Mouse (Mus musculus) heart, postnatal 25 days (tissue): ENCODE data around the gene Fads3. TPM values are rescaled to one million over a fixed set of nuclear protein-coding genes. Genes with fewer than 3 reads are reported as not detected.

Source experiments
- DNase-seq: peaks from one replicate; pipeline ENCODE4 v3.0.0; 2022; ENCODE audit warnings: low spot score
- intact Hi-C: fragments of 180-260 bp; cut with DNase I; formaldehyde crosslinking; loops from one replicate; pipeline ENCODE4 v1.15.1; 2025
- total RNA-seq, 2 experiments: library from RNA; stranded (reverse); gene quantifications; 2 replicates each; pipeline ENCODE4 v1.2.3; 2021

Gene Fads3
- 10 to 100 TPM; 35.9 to 36.0 TPM for total RNA-seq

DNA sequence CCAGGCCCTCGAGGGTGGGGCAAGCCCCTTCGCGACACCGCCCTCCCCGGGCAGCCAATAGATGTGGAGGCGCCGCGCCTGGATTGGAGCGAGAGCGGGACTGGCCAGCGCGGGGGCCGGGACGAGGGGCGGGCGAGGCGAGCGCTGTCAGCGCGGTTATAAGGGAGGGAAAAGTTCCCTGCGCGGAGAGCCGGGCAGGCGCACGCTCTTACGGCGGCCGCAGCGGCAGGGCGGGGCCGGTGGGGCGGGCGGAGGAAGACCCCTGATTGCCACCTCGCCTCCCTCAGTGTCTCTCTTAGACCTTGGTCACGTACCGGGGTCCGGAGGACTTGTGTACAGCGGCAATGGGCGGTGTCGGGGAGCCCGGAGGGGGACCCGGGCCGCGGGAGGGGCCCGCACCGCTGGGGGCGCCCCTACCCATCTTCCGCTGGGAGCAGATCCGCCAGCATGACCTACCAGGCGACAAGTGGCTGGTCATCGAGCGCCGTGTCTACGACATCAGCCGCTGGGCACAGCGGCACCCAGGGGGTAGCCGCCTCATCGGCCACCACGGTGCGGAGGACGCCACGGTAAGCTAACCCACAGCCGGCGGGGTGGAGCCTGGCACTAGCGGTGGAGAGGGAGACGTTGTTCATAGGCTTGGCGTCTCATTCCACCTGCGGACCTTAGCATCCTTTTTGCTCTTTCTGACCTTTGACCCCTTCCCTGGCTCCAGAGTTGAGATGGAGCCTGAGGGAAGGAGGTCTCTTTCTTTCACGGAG is at the start of gene Fads3:
Gene Fads3 (plus strand): TSS at position 182 of the 761 bp plus-strand sequence.
- DNase-seq: peak; percentile 83
- intact Hi-C loops: no loop called here

DNA sequence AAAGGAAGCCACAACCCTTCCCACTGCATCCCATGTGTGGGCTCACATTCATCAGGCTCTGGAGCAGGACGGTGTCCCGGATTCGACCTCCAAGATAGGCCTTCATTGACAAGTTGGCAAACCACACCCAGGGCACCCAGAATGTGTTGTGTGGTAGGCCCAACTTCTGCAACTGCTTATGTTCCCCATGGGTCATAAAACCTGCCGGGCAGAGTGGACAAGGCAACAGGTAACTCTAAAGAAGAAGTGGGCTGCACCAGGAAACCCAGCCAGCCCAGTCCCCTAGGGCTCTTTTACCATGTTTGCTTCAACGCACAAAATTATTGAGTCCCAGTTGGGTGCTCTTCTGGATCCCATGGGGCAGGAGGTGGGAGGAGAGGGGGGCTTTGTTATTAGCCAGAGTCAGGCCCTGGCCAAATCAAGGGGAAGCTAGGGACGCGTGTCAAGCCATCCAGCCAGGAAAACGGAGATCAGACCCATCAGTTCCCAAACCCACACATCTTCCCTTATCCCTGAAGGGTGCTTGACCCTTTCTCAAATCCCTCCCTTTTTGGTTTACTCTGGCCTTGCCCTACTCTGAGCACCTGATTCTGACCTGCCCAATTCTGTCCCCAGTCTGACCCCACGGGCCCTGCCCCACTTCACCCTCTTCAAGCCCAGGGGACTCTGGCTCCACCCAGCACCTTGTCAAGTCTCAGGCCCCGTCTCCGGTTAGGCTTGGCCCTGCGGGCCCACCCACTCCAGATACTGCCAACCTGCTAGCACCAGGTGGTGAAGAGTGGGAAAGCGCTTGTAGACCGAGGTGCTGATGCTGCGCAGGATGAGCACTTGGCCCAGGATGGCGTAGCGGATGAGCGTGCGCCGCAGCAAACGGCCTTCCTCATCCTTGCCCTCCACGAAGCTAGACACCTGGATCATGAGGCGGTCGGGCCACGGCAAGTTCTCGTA is 49.1 kb upstream of the Fads3 start:
- no peak for DNase-seq
- intact Hi-C loops: no loop called here

DNA sequence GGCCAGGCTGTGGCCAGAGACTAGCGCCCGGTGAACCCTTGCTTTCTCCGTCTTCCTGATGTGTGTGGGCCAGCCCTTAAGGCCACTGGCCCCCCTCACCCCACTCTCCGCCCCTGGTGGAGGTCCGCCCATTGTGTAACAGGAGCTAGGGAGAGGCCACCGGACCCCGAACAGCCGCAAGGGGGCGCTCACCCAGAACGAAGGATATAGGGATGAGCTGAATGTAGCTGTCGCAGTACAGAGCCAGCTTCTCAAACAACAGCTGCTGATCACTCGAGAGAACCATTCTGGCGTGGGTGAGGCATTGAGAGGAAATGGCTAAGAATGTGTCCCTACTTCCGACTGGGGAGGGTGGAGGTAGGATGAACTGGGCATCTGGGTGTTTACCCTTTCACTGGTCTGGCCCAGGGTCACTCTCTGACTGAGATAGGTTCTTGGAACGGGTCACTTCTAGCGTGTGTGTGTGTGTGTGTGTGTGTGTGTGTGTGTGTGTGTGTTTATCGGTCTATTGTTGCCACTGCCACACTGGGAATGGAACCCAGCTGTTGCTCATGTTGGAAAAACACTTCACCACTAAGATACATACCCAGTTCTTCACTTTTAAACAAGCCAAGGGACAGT is 48.2 kb upstream of the Fads3 start:
- intact Hi-C loops: no loop called here

DNA sequence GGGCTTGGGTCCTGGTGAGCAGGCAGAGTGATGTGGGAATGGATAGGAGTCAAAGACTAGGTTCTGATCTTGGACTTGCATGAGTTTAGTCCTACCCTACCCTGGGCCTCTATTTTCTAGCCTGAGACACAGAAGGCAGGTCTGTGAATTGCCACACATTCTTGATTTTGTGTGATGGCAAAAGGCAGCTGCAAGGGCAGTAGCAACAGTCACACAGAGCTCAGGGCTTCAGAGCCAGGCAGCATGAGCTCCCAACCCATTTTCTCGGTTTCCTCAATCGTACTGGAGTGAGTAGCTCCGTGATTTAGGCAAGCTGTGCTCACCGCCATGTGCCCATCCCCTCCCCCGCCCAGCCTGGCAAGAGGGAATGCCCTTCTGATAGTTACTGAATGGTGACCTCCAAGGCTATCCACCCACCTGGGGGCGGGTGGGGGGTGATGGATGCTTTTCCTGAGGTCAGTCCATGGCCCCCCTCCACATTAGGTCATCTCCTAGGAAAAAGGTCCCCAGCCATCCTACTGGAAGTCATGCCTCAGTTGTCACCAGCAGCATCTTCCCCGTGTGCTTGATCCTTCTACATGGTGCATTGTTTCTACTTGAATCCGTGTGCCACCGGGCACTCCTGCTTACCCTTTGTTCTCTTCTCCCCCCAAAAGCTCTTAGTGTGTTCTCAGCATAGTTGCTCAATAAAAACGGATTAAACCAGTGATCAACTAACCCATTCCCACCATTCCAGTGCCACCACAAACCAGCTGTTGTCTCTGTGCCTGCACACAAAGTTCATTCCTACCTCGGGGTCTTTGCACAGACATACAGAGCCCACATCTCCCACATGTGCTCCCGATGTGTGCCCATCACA is 43.9 kb upstream of the Fads3 start:
- no peak for DNase-seq
- intact Hi-C loops: no loop called here

More for the DNA sequence above, 48.2 kb upstream of the Fads3 start:
- peak; percentile 80 for DNase-seq

DNA sequence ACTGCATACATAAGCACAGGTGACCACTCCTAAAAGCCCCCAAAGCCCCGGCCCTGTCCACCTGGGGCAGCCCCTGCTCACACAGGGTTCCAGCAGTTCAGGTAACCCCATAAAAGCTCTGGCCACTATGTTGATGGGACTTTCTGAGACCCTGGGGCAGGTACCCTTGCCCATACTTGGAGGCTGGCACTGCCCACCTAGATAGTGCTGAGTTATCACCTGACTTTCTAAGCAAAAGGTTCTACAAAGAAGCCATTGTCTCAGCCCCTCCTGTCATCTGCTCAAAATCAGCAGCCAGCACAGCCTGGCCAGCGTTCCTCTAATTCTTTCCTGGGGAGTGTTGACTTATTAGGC is 43.3 kb upstream of the Fads3 start:
- no peak for DNase-seq
- intact Hi-C loops: no loop called here

DNA sequence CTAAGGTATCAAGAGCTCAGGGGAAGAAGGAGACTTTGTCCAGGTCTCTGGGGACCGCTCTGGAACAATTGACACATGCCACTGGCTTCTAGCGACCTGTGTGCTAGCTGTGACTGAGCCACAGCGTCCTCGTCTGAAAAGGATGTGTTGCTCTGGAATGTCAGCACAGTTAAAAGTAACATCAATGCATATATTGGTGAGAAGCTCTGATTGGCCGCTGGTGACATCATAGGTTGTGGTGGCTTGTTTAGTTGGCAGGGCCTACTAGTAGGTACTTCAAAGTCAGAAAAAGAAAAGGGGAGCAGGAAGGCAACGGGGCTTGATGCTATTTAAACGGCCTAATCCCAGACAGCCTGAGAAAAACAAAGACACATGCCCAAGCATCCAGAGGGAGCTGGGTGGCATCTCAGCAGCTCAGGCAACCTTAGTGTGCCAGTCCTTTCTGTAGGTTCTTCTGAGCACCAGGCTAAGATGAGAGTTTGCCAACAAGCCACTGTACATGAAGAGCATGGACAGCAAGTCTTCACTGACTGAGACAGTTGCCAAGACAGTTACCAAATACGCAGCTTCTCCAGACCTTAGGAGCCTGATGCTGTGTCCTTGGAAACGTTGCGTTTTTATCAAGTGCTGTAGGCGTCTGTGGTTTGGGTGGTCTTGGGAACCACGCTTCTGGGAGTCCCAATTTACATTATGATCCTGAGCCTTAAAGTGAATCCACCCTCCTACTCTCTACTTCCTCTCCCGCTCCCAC is 42.5 kb upstream of the Fads3 start:
- intact Hi-C loops: no loop called here
- DNase-seq: no peak

DNA sequence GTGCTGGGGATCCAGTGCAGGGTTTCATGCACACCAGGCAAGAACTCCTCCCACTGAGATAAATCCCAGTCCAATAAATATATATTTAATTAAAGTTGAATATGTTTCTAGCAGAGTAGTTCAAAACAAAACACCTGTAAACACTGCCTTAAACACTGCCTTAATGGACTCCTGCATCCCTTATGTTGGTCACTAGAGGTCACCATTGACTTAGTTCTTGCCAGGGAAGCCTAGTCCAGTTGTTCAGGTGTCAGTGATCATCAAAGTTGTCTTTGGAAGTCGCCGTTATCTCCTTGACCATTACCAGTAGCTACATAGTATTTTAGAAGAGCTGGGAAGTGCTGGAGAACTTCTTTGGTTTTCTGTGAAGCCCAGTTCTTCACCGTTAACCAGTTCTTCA is 41.0 kb upstream of the Fads3 start:
- intact Hi-C loops: loop anchor here (1.0 to 5.0 kb wide), 4 partner anchors 22 to 198 kb away; partner anchors contain the start of gene Fads2
- no peak for DNase-seq

DNA sequence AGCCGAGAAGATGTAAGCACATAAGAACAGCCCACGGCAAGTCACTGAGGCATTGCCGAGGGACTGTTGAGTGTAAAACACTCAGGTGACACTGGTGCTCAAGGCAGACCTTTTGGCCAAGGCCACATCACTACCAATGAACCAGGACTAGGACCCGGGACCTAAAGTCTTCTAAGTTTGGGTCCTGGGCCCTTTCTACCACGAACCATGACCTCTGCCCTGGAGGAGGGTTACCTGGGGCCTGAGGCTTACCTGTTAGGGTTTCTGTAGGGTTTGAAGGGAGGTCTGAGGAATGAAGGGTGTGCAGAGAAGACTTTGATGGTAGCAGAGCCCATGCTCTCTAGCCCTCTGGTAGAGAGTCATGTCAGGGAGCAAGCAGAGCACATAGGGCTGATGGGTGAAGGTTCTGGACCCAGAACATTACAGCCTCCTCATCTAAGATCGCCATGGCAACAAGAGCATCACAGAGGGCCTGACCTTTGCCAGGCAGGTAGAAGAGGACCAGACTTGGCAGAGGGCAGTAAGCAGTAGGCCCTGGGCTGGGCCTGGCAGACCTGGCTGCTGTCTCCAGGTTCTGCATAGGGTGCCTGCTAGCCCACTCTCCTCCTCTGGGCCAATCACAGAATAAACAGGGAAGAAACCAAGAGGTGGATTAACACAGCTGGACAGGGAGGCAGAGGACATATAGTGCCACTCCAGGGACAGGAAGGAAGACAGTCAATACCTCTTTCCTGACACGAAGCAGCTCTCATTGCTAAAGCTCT is 40.0 kb upstream of the Fads3 start, which contains the start of the genes Best1 and Rab3il1:
Gene Best1 (minus strand): TSS at position 428 of the 764 bp plus-strand sequence.
Gene Rab3il1 (plus strand): TSS at position 464 of the 764 bp plus-strand sequence.
- intact Hi-C loops: loop anchor here (2.0 to 5.0 kb wide), 3 partner anchors 21 to 197 kb away; partner anchors contain the start of gene Fads2
- no peak for DNase-seq

DNA sequence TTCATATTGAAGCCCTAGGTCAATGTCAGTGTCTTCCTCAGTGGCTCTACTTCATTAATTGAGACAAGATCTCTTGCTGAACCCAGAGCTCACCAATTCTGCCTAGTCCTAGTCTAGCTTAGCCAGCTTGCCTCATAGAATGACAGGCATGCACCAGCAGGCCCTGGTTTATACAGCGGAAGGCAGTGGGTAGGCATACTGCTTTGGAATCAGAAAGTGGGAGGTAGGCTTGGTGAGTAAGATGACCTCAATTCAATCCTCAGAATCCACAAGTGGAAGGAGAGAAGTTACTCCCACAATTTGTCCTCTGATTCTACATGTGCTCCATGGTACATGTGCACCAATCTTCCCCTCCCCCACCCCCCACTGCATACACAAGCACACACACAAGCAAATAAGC is 37.7 kb upstream of the Fads3 start:
- no peak for DNase-seq
- intact Hi-C loops: loop anchor here (5.0 kb wide), 1 partner anchor 99 kb away; the partner anchor contains the start of gene Fads2

DNA sequence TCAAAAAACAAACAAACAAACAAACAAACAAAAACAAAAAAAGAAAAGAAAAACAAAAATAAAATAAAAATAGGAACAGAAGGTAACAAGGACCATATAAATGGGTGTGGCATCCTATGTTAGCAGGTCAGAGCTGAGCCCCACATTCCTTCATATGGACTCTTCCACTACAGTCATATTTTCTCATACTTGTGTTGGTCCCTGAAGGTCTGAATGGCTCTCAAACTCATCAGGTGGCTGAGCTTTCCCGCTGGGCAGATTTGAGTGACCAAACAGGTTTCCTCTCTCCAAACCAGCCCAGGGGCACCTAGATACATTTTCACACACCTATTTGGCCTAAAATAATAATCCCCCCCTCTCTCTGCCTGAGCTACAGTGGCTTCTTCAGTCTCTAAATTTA is 30.0 kb upstream of the Fads3 start:
- intact Hi-C loops: no loop called here
- no peak for DNase-seq

DNA sequence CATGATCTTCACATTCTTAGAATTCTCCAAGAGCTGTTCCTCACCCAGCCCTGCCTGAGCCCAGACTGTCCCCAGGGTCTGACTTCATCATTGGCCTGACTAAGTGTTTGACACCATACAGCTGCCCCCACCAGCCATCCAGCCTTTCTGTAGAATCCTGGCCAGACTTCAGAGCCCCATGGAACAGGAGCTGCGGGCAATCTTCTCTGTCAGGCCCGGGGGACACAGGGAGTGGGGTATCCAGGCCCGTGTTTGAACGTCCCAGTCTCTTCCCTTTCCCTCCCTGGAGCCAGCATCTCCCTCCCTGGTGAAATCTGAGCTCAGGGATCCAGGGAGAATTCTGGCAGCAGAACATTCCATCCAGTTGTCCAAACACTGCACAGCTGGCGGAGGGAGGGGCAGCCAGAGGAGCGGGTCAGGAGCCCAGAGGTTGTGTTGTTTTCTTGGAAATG is 28.5 kb upstream of the Fads3 start:
- intact Hi-C loops: no loop called here
- peak; percentile 74 for DNase-seq

DNA sequence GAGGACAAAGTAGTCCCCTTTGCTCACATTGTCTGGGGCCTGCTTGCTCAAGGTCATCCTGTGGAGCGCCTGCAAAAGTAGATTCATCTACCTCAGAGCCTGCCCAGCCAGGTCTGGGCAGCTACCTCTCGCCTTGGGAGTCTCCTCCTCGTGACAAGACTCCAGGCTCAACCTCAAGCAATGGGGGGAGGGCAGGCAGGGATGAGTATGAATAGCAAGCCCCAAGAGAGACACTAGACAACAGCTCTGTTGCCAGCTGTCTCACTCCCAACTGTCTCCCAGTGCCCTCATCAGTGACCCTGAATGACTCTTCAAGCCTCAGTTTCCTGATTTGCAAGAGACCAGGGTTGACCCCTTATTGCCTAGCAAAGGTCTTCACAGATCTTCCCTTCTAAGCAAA is 28.0 kb upstream of the Fads3 start:
- no peak for DNase-seq

DNA sequence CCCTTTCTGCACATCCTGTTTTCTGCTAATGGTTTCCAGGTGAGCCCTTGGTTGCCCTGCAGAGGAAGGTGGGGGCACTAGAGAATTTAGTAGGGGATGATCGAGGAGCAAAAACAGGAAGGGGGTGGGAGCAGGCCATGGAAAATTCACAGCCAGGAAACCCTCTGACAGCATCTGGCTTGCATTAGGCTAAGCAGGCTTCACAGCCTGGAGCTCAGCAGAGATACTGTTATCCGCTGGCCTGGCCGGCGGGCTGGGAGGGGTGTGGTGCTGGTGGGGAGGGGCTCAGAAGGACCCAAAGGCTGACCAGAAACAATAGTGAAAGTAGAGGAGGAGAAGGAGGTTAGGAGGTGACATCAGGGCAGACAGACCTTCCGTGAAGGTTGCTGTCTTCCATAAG is 27.5 kb upstream of the Fads3 start:
- peak; percentile 73 for DNase-seq
- intact Hi-C loops: no loop called here

More for the DNA sequence above, 28.0 kb upstream of the Fads3 start:
- intact Hi-C loops: no loop called here

DNA sequence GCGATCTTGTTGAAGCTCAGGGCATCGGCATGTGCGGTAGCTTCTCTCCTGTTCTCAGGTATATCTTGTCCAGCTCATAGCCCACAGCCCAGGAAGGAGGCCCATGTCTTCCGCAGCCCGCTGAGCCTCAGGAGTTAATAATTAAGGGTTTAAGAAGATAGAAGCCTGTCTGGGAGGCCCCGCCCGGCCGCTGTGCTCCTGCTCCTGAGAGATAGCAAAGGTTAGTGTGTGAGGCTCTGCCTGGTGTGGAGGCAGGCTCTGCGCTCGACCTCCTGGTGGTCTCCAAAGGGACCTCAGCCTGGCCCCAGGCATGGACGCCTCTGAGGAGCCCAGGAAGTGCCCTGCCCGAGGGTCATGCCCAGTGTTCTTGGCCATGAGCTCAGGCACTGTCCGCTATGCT is 26.5 kb upstream of the Fads3 start:
- intact Hi-C loops: no loop called here
- DNase-seq: no peak

DNA sequence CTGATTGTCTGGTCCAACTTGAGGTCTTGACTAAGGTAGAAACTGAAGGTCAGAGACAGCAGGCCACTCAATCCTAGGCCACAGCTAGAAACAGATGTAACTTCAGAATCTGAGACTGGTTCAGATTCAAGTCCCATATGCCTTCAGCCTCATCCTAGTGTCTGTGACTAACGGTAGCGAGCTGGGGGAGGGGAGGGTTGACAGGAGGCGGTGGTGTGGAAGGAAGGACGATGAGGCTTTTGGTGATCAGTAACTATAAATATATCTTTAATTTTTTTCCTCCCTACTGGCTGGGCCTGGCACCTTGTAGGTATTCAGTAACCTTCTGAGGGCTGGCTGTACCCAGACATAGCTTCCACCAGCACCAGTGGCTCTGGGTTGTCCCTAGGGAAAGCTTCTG is 25.9 kb upstream of the Fads3 start:
- no peak for DNase-seq
- intact Hi-C loops: no loop called here

DNA sequence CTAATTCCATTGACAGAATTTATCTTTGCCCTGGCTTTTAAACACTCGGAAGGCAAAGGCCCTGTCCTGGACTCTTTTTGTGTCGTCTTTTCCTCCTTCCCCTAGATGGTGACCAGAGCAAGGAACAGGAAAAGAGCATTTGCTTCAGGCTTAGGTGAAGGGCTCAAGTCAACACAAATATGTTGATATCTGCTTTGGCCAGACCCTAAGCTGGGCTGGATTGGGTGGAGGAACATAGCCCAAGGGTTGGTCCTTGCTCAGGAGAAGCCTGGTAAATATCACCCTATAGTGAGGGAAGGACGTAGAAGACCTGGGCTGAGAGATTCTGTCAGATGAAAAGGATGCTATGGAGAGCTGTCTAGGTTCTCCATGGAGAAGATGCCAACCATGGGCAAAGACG is 25.2 kb upstream of the Fads3 start:
- intact Hi-C loops: no loop called here
- no peak for DNase-seq

DNA sequence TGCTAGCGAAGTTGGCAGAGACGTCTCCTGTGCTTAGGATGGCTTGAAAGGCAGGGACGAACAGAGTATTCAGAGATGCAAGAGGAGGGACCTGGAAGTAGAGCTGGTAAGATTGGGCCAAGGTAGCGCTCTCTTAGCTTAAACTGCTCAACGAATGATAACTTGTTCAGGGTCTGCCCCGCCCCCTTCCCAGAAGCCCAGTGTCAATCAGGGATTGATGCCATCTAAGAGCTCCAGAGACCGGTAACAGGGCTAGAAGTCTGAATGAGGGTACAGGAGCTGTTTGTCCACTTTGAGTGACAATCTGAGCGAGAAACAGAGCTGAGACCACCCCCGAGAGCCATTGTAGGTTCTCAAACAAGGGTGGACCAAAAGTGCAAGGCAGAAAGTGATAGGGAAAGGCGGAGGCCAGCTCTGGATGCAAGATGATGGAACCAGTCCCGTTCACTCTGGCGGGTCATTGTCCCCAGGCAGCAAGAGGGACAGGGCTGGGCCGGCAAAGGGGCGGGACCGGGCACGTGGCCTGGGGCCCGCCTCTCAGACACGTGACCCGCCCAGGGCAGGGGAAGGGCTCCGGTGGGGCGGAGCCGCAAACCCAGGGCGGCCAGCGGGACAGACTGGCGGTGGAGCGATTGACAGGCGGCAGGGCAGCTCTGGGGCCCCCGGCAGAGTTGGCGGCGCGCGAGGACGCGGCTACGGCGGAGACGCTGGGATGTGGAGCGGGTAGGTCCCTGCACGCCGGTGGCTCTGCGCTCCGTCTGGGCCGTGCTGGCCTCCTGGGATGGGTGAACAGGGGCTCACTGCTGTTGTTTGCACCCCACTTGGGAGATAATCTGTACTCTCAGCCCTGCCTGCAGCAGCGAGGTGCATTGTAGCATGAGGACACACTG is 23.5 kb upstream of the Fads3 start:
- intact Hi-C loops: no loop called here
- peak; percentile 93 for DNase-seq
